Mouse (Mus musculus): ENCODE measurements around the gene 2010111I01Rik. TPM values are rescaled to one million over a fixed set of nuclear protein-coding genes. Genes with fewer than 3 reads are reported as not detected.

Gene 2010111I01Rik
- polyA plus RNA-seq, 1 experiment, result 117 TPM

- no peak overlapping the region for H3K4me3 ChIP-seq (ENCODE audit: insufficient read depth, low read length)
- TF ChIP-seq POLR2A (IDR thresholded peaks at IDR 0.05; ENCODE audit: extremely low read depth, insufficient read depth, low read length), result no peak
- no peak for TF ChIP-seq CTCF (IDR thresholded peaks at IDR 0.05; ENCODE audit: extremely low read depth, insufficient read depth, low read length)
- H3K27ac ChIP-seq (ENCODE audit: insufficient read depth, low read length), result no peak overlapping the region
- peaks cover 9% of the 10 kb centered on the region for H3K4me1 ChIP-seq (ENCODE audit: control insufficient read depth, insufficient read depth, low read length)
Observed at GRCm38 (mm10) chr13:63010345-63011090, 45.8 kb downstream of the 2010111I01Rik start.

- H3K27ac ChIP-seq (ENCODE audit: insufficient read depth, low read length), result no peak overlapping the region
- TF ChIP-seq POLR2A (IDR thresholded peaks at IDR 0.05; ENCODE audit: extremely low read depth, insufficient read depth, low read length), result no peak
- no peak for TF ChIP-seq CTCF (IDR thresholded peaks at IDR 0.05; ENCODE audit: extremely low read depth, insufficient read depth, low read length)
- peaks cover 11% of the 10 kb centered on the region for H3K4me1 ChIP-seq (ENCODE audit: control insufficient read depth, insufficient read depth, low read length)
- no peak overlapping the region for H3K4me3 ChIP-seq (ENCODE audit: insufficient read depth, low read length)
Observed at GRCm38 (mm10) chr13:63014353-63014752, 49.7 kb downstream of the 2010111I01Rik start.

- Histone ChIP-seq H3K4me1 (ENCODE audit: control insufficient read depth, insufficient read depth, low read length) (peaks cover 11% of the 10 kb centered on the region), H3K4me3 (ENCODE audit: insufficient read depth, low read length) (no peak overlapping the region), H3K27ac (ENCODE audit: insufficient read depth, low read length) (peak overlapping the region; percentile 42)
- TF ChIP-seq CTCF (IDR thresholded peaks at IDR 0.05; ENCODE audit: extremely low read depth, insufficient read depth, low read length) (no peak), POLR2A (IDR thresholded peaks at IDR 0.05; ENCODE audit: extremely low read depth, insufficient read depth, low read length) (no peak)
Observed at GRCm38 (mm10) chr13:63015362-63015761, 50.7 kb downstream of the 2010111I01Rik start.

GRCm38 (mm10) chr13:63016056-63016455 lies 51.4 kb downstream of the 2010111I01Rik start:
- Histone ChIP-seq H3K4me1 (ENCODE audit: control insufficient read depth, insufficient read depth, low read length) (peaks cover 7% of the 10 kb centered on the region), H3K27ac (ENCODE audit: insufficient read depth, low read length) (peak overlapping the region; percentile 42; the same call in 1 of the 2 replicates), H3K4me3 (ENCODE audit: insufficient read depth, low read length) (no peak overlapping the region)
- TF ChIP-seq CTCF (IDR thresholded peaks at IDR 0.05; ENCODE audit: extremely low read depth, insufficient read depth, low read length) (no peak), POLR2A (IDR thresholded peaks at IDR 0.05; ENCODE audit: extremely low read depth, insufficient read depth, low read length) (no peak)

GRCm38 (mm10) chr13:63023243-63024217 lies 58.8 kb downstream of the 2010111I01Rik start:
- H3K4me1 ChIP-seq (ENCODE audit: control insufficient read depth, insufficient read depth, low read length), result no peaks in the 10 kb centered on the region; the same call in none of the 2 replicates
- TF ChIP-seq CTCF (IDR thresholded peaks at IDR 0.05; ENCODE audit: extremely low read depth, insufficient read depth, low read length) (no peak), POLR2A (IDR thresholded peaks at IDR 0.05; ENCODE audit: extremely low read depth, insufficient read depth, low read length) (no peak)
- no peak overlapping the region for H3K4me3 ChIP-seq (ENCODE audit: insufficient read depth, low read length)
- H3K27ac ChIP-seq (ENCODE audit: insufficient read depth, low read length), result no peak overlapping the region

- Histone ChIP-seq H3K4me3 (ENCODE audit: insufficient read depth, low read length) (no peak overlapping the region), H3K4me1 (ENCODE audit: control insufficient read depth, insufficient read depth, low read length) (peaks cover 3% of the 10 kb centered on the region; the same call in 1 of the 2 replicates), H3K27ac (ENCODE audit: insufficient read depth, low read length) (no peak overlapping the region)
- no peak for TF ChIP-seq POLR2A (IDR thresholded peaks at IDR 0.05; ENCODE audit: extremely low read depth, insufficient read depth, low read length)
- no peak for TF ChIP-seq CTCF (IDR thresholded peaks at IDR 0.05; ENCODE audit: extremely low read depth, insufficient read depth, low read length)
Observed at GRCm38 (mm10) chr13:63030023-63030422, 65.3 kb downstream of the 2010111I01Rik start.

- Histone ChIP-seq H3K27ac (ENCODE audit: insufficient read depth, low read length) (no peak overlapping the region), H3K4me3 (ENCODE audit: insufficient read depth, low read length) (no peak overlapping the region), H3K4me1 (ENCODE audit: control insufficient read depth, insufficient read depth, low read length) (peaks cover 3% of the 10 kb centered on the region; the same call in 1 of the 2 replicates)
- no peak for TF ChIP-seq CTCF (IDR thresholded peaks at IDR 0.05; ENCODE audit: extremely low read depth, insufficient read depth, low read length)
- TF ChIP-seq POLR2A (IDR thresholded peaks at IDR 0.05; ENCODE audit: extremely low read depth, insufficient read depth, low read length), result no peak
Observed at GRCm38 (mm10) chr13:63031244-63031643, 66.6 kb downstream of the 2010111I01Rik start.

GRCm38 (mm10) chr13:63032304-63032830 lies 67.7 kb downstream of the 2010111I01Rik start:
- no peak for TF ChIP-seq POLR2A (IDR thresholded peaks at IDR 0.05; ENCODE audit: extremely low read depth, insufficient read depth, low read length)
- peaks cover 3% of the 10 kb centered on the region; the same call in 1 of the 2 replicates for H3K4me1 ChIP-seq (ENCODE audit: control insufficient read depth, insufficient read depth, low read length)
- no peak overlapping the region for H3K4me3 ChIP-seq (ENCODE audit: insufficient read depth, low read length)
- no peak overlapping the region for H3K27ac ChIP-seq (ENCODE audit: insufficient read depth, low read length)

- TF ChIP-seq CTCF (IDR thresholded peaks at IDR 0.05; ENCODE audit: extremely low read depth, insufficient read depth, low read length) (no peak), POLR2A (IDR thresholded peaks at IDR 0.05; ENCODE audit: extremely low read depth, insufficient read depth, low read length) (no peak)
- Histone ChIP-seq H3K4me1 (ENCODE audit: control insufficient read depth, insufficient read depth, low read length) (peaks cover 3% of the 10 kb centered on the region; the same call in 1 of the 2 replicates), H3K4me3 (ENCODE audit: insufficient read depth, low read length) (no peak overlapping the region), H3K27ac (ENCODE audit: insufficient read depth, low read length) (no peak overlapping the region)
Observed at GRCm38 (mm10) chr13:63032958-63033357, 68.3 kb downstream of the 2010111I01Rik start.
